Mouse (Mus musculus) forebrain, embryonic 14.5 days (tissue): ENCODE results near the gene Mug1. TPM values are rescaled to one million over a fixed set of nuclear protein-coding genes. Genes with fewer than 3 reads are reported as not detected.
"Not testable (repeated sequence)": the region's sequence is repeated elsewhere in the genome, so short reads cannot be mapped to it uniquely, and the experiment has no call there.

ENCODE experiments used
- ATAC-seq: fragments of 200-750 bp; cut with Nextera tagmentation; 2 replicates; pipeline ENCODE4 v1.8.0; 2017; ENCODE audit warnings: mild to moderate bottlenecking, moderate library complexity
- DNase-seq: peaks from one replicate; pipeline ENCODE4 v3.0.0-alpha.2; 2015; ENCODE audit warnings: low spot score
- H3K27ac ChIP-seq: fragments of 300-500 bp; sonication (generic); 2 replicates; pipeline ENCODE4 v1.5.1; 2014; ENCODE audit warnings: low read depth, mild to moderate bottlenecking, control low read depth, low read length, moderate library complexity
- H3K27me3 ChIP-seq: fragments of 300-500 bp; sonication (generic); replicated peaks from 2 replicates; pipeline ENCODE4 v1.6.1; 2014; ENCODE audit warnings: low read length, control low read depth, mixed read lengths; ENCODE audit not compliant: control insufficient read depth, insufficient read depth
- H3K36me3 ChIP-seq: fragments of 300-500 bp; sonication (generic); 2 replicates; pipeline ENCODE4 v1.6.1; 2014; ENCODE audit warnings: low read length, control low read depth; ENCODE audit not compliant: control insufficient read depth, insufficient read depth
- H3K4me1 ChIP-seq: fragments of 300-500 bp; sonication (generic); 2 replicates; pipeline ENCODE4 v1.6.1; 2014; ENCODE audit warnings: antibody characterized with exemption, low read length, control low read depth; ENCODE audit not compliant: control insufficient read depth, insufficient read depth
- H3K4me2 ChIP-seq: fragments of 300-500 bp; sonication (generic); 2 replicates; pipeline ENCODE4 v1.6.1; 2014; ENCODE audit warnings: mild to moderate bottlenecking, control low read depth, low read length
- H3K4me3 ChIP-seq: fragments of 300-500 bp; sonication (generic); 2 replicates; pipeline ENCODE4 v1.5.1; 2014; ENCODE audit warnings: low read depth, low read length, control low read depth
- H3K9ac ChIP-seq: fragments of 300-500 bp; sonication (generic); 2 replicates; pipeline ENCODE4 v1.6.1; 2014; ENCODE audit warnings: mild to moderate bottlenecking, low read length, control low read depth, moderate library complexity
- H3K9me3 ChIP-seq: fragments of 300-500 bp; sonication (generic); replicated peaks from 2 replicates; pipeline ENCODE4 v1.6.1; 2016; ENCODE audit warnings: low read length, control low read depth, mixed read lengths; ENCODE audit not compliant: control insufficient read depth
- WGBS: fragments of 180-500 bp; shearing (Covaris S2); extraction: QIAGEN DNeasy Blood & Tissue Kit; methylation state at CpG from one replicate; pipeline ENCODE4 v1.1.7; 2014; 5-methylcytosine and 5-hydroxymethylcytosine counted together
- polyA plus RNA-seq: library from polyadenylated mRNA; unstranded; fragments of >200 nt; fragmentation: Nextera tagmentation; extraction: Ambion mirVana; gene quantifications from 2 replicates; pipeline ENCODE4 v1.2.1, GENCODE M21; 2014

Gene Mug1
- polyA plus RNA-seq: not detected in 2 replicates

- not testable (repeated sequence) for H3K9me3 ChIP-seq, H3K27ac ChIP-seq, H3K27me3 ChIP-seq, ATAC-seq, H3K4me2 ChIP-seq, H3K36me3 ChIP-seq, DNase-seq, H3K9ac ChIP-seq, H3K4me1 ChIP-seq, H3K4me3 ChIP-seq
- WGBS: 75% methylated on average over 4 of the region's 4 CpGs
Measured at GRCm38 (mm10) chr6:121838271-121838670, at the start of gene Mug1. Mug1 (plus strand) TSS chr6:121838541.

- Histone ChIP-seq H3K27ac (no peak overlapping the region), H3K4me2 (no peak overlapping the region), H3K36me3 (no peaks in the 10 kb centered on the region), H3K9me3 (no peaks in the 10 kb centered on the region), H3K27me3 (no peaks in the 10 kb centered on the region), H3K9ac (no peak overlapping the region), H3K4me1 (no peaks in the 10 kb centered on the region), H3K4me3 (no peak overlapping the region)
- DNase-seq (no peak), ATAC-seq (no peak)
- WGBS: 79% methylated on average over 4 of the region's 4 CpGs
Measured at GRCm38 (mm10) chr6:121828034-121828433, 10.3 kb upstream of the Mug1 start.

- Histone ChIP-seq H3K36me3 (no peaks in the 10 kb centered on the region), H3K27ac (no peak overlapping the region), H3K4me3 (no peak overlapping the region), H3K27me3 (no peaks in the 10 kb centered on the region), H3K9ac (no peak overlapping the region), H3K9me3 (peaks cover 3% of the 10 kb centered on the region; the same call in 1 of the 2 replicates), H3K4me1 (no peaks in the 10 kb centered on the region), H3K4me2 (no peak overlapping the region)
- ATAC-seq (no peak), DNase-seq (no peak)
- WGBS: 97% methylated on average over 1 of the region's 1 CpGs
Measured at GRCm38 (mm10) chr6:121836361-121836760, 2.0 kb upstream of the Mug1 start.

- ATAC-seq: no peak
- 44% methylated on average over 1 of the region's 1 CpGs for WGBS
- H3K9ac ChIP-seq: no peak overlapping the region
Measured at GRCm38 (mm10) chr6:121848378-121848777, 10.0 kb downstream of the Mug1 start.

More at GRCm38 (mm10) chr6:121848378-121848777, 10.0 kb downstream of the Mug1 start:
- no peak for DNase-seq
- no peaks in the 10 kb centered on the region for H3K36me3 ChIP-seq
- no peak overlapping the region for H3K4me2 ChIP-seq
- H3K27me3 ChIP-seq: no peaks in the 10 kb centered on the region
- H3K27ac ChIP-seq: no peak overlapping the region
- H3K4me3 ChIP-seq: no peak overlapping the region
- no peaks in the 10 kb centered on the region for H3K9me3 ChIP-seq
- no peaks in the 10 kb centered on the region for H3K4me1 ChIP-seq

Other genes starting within 250 kb of the Mug1 start
- 3.7 and 6.6 TPM in 2 replicates for gene A2m, start 203.2 kb upstream of the Mug1 start, polyA plus RNA-seq
- not detected in 2 replicates for gene Gm7298, start 105.6 kb upstream of the Mug1 start, polyA plus RNA-seq
- not detected in 2 replicates for gene Mug2, start 168.2 kb downstream of the Mug1 start, polyA plus RNA-seq